Mouse (Mus musculus) adrenal gland, adult 8-10 months (tissue): Measurements from ENCODE around the gene Sectm1a. TPM values are rescaled to one million over a fixed set of nuclear protein-coding genes. Genes with fewer than 3 reads are reported as not detected.
"Not testable (repeated sequence)": the region's sequence is repeated elsewhere in the genome, so short reads cannot be mapped to it uniquely, and the experiment has no call there.

Experiments used
- DNase-seq: peaks from one replicate; pipeline ENCODE4 v3.0.0; 2022
- total RNA-seq, 4 experiments: library from RNA; stranded (reverse); gene quantifications; 2 replicates each; pipeline ENCODE4 v1.2.4; 2022

Gene Sectm1a
- total RNA-seq, 4 experiments from 2014 or later, result 0.21 to 0.46 TPM; not detected in 2

GRCm38 (mm10) chr11:121047826-121048399, 33.1 kb downstream of the Sectm1a start:
- DNase-seq, result no peak

GRCm38 (mm10) chr11:121045286-121045685, 35.7 kb downstream of the Sectm1a start:
- DNase-seq, result no peak

GRCm38 (mm10) chr11:121043025-121043424, 38.0 kb downstream of the Sectm1a start:
- DNase-seq, result not testable (repeated sequence)

- no peak for DNase-seq
These were observed 38.5 kb downstream of the Sectm1a start for GRCm38 (mm10) chr11:121042480-121042879.

- no peak for DNase-seq
These were observed 39.4 kb downstream of the Sectm1a start for GRCm38 (mm10) chr11:121041636-121042035.

- DNase-seq, result peak; percentile 79
These were observed 39.8 kb downstream of the Sectm1a start for GRCm38 (mm10) chr11:121041212-121041611.

- DNase-seq, result no peak
These were observed 41.7 kb downstream of the Sectm1a start, which contains the start of gene Cd7 for GRCm38 (mm10) chr11:121039302-121039701. Gene Cd7 (minus strand): TSS chr11:121039418.

GRCm38 (mm10) chr11:121038366-121039240, 42.4 kb downstream of the Sectm1a start:
- no peak for DNase-seq

- DNase-seq, result no peak
These were observed 47.9 kb downstream of the Sectm1a start for GRCm38 (mm10) chr11:121033118-121033517.

GRCm38 (mm10) chr11:121027259-121027658, 53.8 kb downstream of the Sectm1a start:
- DNase-seq, result no peak

GRCm38 (mm10) chr11:121024163-121024562, 56.9 kb downstream of the Sectm1a start:
- no peak for DNase-seq

GRCm38 (mm10) chr11:121019501-121019900, 61.5 kb downstream of the Sectm1a start:
- DNase-seq, result no peak

- peak; percentile 42 for DNase-seq
These were observed 63.3 kb downstream of the Sectm1a start for GRCm38 (mm10) chr11:121017703-121018102.

Other genes starting within 250 kb of the Sectm1a start
- gene Ccdc57, start 148.3 kb downstream of the Sectm1a start, total RNA-seq, result 10 to 100 TPM in 3 of 4 experiments, 1 to 10 TPM in 1; 9.9 to 24.5 (median 15.1) TPM
- gene Slc16a3, start 132.7 kb downstream of the Sectm1a start, total RNA-seq, result 1 to 10 TPM in 3 of 4 experiments, under 1 TPM in 1; 0.55 to 1.7 (median 1.5) TPM
- 100 to 1,000 TPM; 117 to 145 (median 136) TPM for gene Csnk1d, start 89.9 kb downstream of the Sectm1a start, total RNA-seq
- gene Cd7, start 41.8 kb downstream of the Sectm1a start, total RNA-seq, result 1 to 10 TPM in 1 of 4 experiments, under 1 TPM in 3; 0.56 to 1.0 (median 0.74) TPM
- gene Sectm1b, start 17.7 kb downstream of the Sectm1a start, total RNA-seq, result not detected
- not detected for gene Tex19.2, start 37.5 kb upstream of the Sectm1a start, total RNA-seq
- not detected for gene Tex19.1, start 64.9 kb upstream of the Sectm1a start, total RNA-seq
- gene Uts2r, start 79.1 kb upstream of the Sectm1a start, total RNA-seq, result not detected
- 10 to 100 TPM; 12.5 to 24.4 (median 17.6) TPM for gene Hexdc, start 123.2 kb upstream of the Sectm1a start, total RNA-seq
- 10 to 100 TPM; 26.0 to 29.3 (median 27.9) TPM for gene Ogfod3, start 123.5 kb upstream of the Sectm1a start, total RNA-seq
- 10 to 100 TPM; 24.8 to 31.1 (median 29.1) TPM for gene Cybc1, start 148.1 kb upstream of the Sectm1a start, total RNA-seq
- gene Narf, start 156.0 kb upstream of the Sectm1a start, total RNA-seq, result 10 to 100 TPM; 20.4 to 24.7 (median 23.1) TPM
- 10 to 100 TPM; 32.8 to 44.0 (median 41.8) TPM for gene Foxk2, start 178.8 kb upstream of the Sectm1a start, total RNA-seq